Mouse (Mus musculus): Measurements from ENCODE around the gene Gfra1. TPM values are rescaled to one million over a fixed set of nuclear protein-coding genes. Genes with fewer than 3 reads are reported as not detected.

The Gfra1 gene
- polyA plus RNA-seq, 1 experiment from 2014 or later = 39.8 TPM

DNA sequence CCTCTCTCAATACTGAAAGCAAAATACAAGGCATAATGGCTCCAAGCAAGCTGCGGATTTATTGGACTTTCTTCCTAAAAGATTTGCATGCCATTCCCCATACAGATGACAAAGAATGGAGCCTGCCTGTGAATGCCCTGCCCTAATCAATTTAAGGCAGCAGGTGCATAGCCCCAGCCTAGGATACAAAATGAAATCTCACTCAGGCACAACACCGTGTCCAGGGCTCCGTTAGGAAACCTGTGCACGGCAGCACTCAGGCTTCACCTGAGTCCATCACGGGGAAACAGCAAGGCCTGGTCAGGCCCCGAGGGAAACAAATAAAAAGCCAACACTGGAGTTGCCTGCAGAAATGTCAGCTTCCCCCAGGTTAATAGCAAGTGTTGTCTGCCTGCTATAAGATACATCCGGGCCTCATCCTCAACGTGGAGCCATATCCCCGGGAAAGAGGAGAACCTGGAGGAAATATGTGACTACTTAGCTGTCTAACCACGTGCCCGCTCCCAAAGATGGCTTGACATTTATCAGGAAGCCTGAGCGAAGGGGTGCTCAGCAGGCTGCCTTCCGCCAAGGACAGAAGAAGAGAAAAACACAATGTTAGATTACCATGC, 102.3 kb downstream of the Gfra1 start:
- H3K4me1 ChIP-seq (replicated peaks) = peaks cover 33% of the 10 kb centered on the region
- ATAC-seq (ENCODE audit: low FRiP score, low read depth) = no peak
- no peaks in the 10 kb centered on the region for H3K27me3 ChIP-seq
- no peak overlapping the region for H3K4me2 ChIP-seq
- H3K27ac ChIP-seq (replicated peaks) = peak overlapping the region; percentile 74
- no peaks in the 10 kb centered on the region for H3K36me3 ChIP-seq
- no peaks in the 10 kb centered on the region for H3K9me3 ChIP-seq
- H3K4me3 ChIP-seq = no peak overlapping the region
- WGBS = 34% methylated on average over 13 of the region's 13 CpGs
- H3K9ac ChIP-seq = no peak overlapping the region

DNA sequence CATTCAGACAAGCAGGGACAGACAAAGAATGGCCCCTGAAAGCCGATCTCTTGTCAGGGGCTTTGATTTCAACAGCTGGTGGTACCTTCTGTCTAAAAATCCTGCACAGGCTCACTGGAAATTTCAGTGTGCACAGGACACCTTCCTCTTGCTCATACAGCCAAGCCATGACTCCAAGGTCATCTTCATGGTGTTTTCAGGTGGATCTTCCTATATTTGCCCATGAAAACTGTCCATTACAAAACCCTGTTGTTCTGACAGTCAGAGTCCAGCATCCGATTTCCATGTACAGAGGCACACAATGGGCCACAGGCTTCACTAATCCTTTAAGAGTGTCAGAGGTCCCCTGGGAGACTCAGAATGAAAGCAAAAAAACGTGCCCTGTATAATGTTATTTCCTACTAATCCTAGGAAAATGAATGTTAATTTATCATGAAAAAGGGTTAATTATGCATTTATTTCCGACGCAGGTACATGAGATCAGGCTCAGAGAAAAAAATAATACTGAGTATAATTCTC, 105.8 kb downstream of the Gfra1 start:
- Histone ChIP-seq H3K4me1 (replicated peaks) (peaks cover 39% of the 10 kb centered on the region), H3K4me3 (no peak overlapping the region), H3K9me3 (no peaks in the 10 kb centered on the region), H3K27me3 (no peaks in the 10 kb centered on the region), H3K27ac (replicated peaks) (peak overlapping the region; percentile 48; the same call in 1 of the 2 replicates), H3K4me2 (no peak overlapping the region), H3K36me3 (no peaks in the 10 kb centered on the region), H3K9ac (no peak overlapping the region)
- 19% methylated on average over 5 of the region's 5 CpGs for WGBS
- ATAC-seq (ENCODE audit: low FRiP score, low read depth) = no peak

DNA sequence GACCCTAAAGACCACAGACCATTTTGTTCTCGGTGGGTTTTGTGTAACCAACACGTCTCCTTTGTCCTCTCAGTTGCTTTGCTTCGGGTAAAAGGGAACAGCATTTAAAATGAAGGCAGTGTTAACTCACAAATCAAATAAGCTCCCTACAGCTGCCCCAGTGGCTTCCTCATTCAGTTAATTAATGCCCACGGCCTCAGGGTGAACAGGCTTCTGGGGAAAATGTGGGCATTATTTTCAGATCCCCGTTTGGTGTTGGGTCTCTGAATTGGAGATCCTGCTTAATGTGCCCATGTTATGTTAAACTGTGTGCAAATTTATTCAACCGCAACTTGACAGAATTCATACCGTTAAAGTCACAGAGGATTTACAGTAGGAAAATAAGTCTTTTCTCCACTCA, 110.6 kb downstream of the Gfra1 start:
- no peaks in the 10 kb centered on the region for H3K36me3 ChIP-seq
- WGBS = 30% methylated on average over 7 of the region's 7 CpGs
- ATAC-seq (ENCODE audit: low FRiP score, low read depth) = no peak
- H3K4me2 ChIP-seq = no peak overlapping the region
- H3K9ac ChIP-seq = no peak overlapping the region
- no peak overlapping the region for H3K27ac ChIP-seq (replicated peaks)
- no peaks in the 10 kb centered on the region for H3K9me3 ChIP-seq
- peaks cover 11% of the 10 kb centered on the region for H3K4me1 ChIP-seq (replicated peaks)
- no peaks in the 10 kb centered on the region for H3K27me3 ChIP-seq
- no peak overlapping the region for H3K4me3 ChIP-seq

DNA sequence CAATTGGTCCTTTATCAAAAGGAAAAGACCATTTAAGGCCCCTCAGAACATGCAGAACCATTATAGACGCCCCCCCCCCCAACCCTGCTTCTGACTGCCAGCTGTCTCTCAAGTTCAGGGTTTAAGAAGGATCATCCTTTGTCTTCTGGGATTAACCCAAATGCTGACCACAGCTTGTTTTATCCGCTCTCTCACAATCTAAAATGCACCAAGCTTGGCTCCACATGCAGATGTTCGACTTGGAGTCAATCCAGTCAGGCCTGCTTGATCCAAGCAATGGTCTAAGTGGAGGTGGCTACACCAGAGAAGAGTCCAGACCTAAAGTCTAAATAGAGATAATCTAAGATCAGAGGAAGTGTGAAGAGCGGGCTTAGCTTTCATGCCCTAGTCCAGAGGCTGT, 114.4 kb downstream of the Gfra1 start:
- no peaks in the 10 kb centered on the region for H3K36me3 ChIP-seq
- no peaks in the 10 kb centered on the region for H3K9me3 ChIP-seq
- no peak for ATAC-seq (ENCODE audit: low FRiP score, low read depth)
- no peak overlapping the region for H3K4me2 ChIP-seq
- H3K4me3 ChIP-seq = no peak overlapping the region
- 91% methylated on average over 4 of the region's 4 CpGs for WGBS
- H3K4me1 ChIP-seq (replicated peaks) = 0 out of 2 replicates have a peak, but pooled peaks cover 6% of the 10 kb centered on the region
- no peak overlapping the region for H3K27ac ChIP-seq (replicated peaks)
- no peaks in the 10 kb centered on the region for H3K27me3 ChIP-seq
- H3K9ac ChIP-seq = no peak overlapping the region

DNA sequence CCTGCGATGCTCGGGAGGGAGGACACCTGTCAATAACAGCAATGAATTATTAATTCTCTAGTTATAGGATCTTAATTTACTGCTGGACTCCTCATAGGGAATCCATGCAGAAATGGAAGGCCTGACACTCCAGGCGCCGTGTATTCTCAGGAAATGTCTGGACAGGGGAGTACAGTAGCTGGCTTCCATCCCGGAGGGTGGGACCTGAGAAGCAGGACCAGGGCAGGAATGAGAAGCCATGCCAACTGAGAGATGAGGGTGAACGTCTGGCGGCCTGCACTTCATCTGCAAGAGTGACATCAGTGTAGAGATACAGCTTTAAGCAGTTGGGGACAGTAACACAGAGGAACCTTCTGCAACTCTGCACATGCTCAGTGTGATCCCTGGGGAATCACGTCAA, 115.5 kb downstream of the Gfra1 start:
- Histone ChIP-seq H3K27me3 (no peaks in the 10 kb centered on the region), H3K4me3 (no peak overlapping the region), H3K4me1 (replicated peaks) (0 out of 2 replicates have a peak, but pooled peaks cover 2% of the 10 kb centered on the region), H3K27ac (replicated peaks) (no peak overlapping the region), H3K9ac (no peak overlapping the region), H3K36me3 (no peaks in the 10 kb centered on the region), H3K4me2 (no peak overlapping the region), H3K9me3 (no peaks in the 10 kb centered on the region)
- no peak for ATAC-seq (ENCODE audit: low FRiP score, low read depth)
- 63% methylated on average over 8 of the region's 8 CpGs for WGBS

DNA sequence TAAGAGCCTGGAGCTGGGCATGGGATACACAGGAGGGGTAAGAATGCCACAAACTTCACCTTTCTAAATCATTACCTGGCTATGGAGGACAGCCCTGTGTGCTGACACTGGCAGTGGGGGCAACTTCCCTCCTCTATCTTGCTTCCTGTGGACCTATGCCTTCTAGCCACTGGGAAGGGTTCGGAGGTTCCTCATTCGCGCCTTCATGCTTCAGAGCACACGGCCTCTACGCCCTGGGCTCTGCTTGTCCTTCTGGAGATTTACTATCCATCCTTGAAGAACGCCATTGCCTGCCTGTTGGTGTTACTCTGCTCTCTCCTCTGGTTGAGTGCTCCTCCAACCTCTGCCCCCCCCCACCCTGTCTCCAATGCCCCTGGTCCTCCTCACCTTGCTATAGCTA, 118.9 kb downstream of the Gfra1 start:
- H3K4me1 ChIP-seq (replicated peaks) = 0 out of 2 replicates have a peak, but pooled peaks cover 2% of the 10 kb centered on the region
- H3K4me2 ChIP-seq = no peak overlapping the region
- no peaks in the 10 kb centered on the region for H3K27me3 ChIP-seq
- H3K9me3 ChIP-seq = no peaks in the 10 kb centered on the region
- no peaks in the 10 kb centered on the region for H3K36me3 ChIP-seq
- no peak overlapping the region for H3K9ac ChIP-seq
- H3K4me3 ChIP-seq = no peak overlapping the region
- H3K27ac ChIP-seq (replicated peaks) = no peak overlapping the region
- WGBS = 81% methylated on average over 6 of the region's 6 CpGs
- ATAC-seq (ENCODE audit: low FRiP score, low read depth) = no peak

DNA sequence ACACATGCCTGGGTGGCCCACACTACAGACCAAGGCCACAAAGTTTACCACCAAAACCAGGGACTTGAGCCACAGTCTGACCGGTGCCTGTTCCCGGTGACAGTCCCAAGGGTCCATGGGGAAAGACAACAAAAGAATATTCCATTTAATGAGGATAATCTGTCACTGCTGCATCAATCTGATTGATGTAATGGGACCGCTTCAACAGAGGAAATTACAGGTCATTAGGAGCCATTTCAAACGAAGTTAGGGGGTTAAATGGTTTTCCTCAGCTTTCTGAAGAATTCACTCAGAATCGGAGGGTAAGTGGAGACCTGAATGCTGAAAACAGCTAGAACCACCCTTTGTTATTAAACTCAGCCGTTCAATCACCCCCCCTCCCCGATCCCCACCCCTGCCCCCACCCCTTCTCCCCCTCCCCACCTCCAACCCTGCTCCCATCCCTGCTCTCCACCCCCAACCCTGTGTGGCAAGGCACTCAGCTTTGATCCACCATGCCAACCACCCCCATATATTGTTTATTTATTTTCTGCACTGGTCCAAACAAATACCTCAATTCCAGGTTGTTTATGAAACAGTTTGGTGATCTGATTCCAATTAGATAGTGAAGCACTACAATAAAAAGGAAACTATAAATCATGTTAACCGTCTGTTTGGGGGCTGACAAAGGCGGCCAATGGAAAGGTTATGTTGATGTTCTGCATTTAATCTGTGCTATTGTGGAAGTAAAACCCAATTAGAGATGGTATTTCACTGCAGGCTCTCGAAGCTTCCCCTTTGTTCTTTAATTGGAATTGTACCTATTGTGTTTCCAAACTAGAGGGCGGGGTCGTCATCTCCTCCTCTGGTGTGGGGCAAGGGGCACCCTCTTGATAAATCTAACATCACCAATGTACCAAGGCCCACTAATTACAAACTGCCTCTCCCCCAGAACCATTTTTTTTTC, 119.9 kb downstream of the Gfra1 start:
- no peaks in the 10 kb centered on the region for H3K9me3 ChIP-seq
- no peaks in the 10 kb centered on the region for H3K36me3 ChIP-seq
- no peak for ATAC-seq (ENCODE audit: low FRiP score, low read depth)
- 28% methylated on average over 12 of the region's 12 CpGs for WGBS
- no peak overlapping the region for H3K4me3 ChIP-seq
- no peaks in the 10 kb centered on the region for H3K27me3 ChIP-seq
- H3K4me2 ChIP-seq = no peak overlapping the region
- no peak overlapping the region for H3K9ac ChIP-seq
- H3K27ac ChIP-seq (replicated peaks) = no peak overlapping the region
- 0 out of 2 replicates have a peak, but pooled peaks cover 2% of the 10 kb centered on the region for H3K4me1 ChIP-seq (replicated peaks)

DNA sequence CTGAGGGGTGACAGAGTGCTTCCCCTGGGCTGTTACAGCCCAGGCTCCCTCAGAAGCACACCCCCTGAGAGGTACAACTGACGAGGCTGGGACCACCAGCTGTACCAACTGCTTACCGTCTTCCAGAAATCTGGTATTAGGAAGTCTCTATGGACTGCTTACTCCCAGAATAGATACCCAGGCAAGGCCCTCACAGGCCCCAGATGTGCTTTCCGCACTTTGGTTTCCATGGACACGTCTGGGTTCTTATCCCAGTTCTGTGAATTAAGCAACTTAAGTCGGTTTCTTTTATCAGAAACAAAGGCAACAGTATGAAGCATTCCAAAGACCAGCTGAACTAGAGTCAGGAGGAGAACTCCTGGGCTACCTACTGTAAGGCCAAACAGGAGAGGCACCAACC, 126.4 kb downstream of the Gfra1 start:
- Histone ChIP-seq H3K4me1 (replicated peaks) (peaks cover 9% of the 10 kb centered on the region), H3K4me3 (no peak overlapping the region), H3K9ac (no peak overlapping the region), H3K9me3 (no peaks in the 10 kb centered on the region), H3K36me3 (no peaks in the 10 kb centered on the region), H3K4me2 (no peak overlapping the region), H3K27ac (replicated peaks) (no peak overlapping the region), H3K27me3 (no peaks in the 10 kb centered on the region)
- no peak for ATAC-seq (ENCODE audit: low FRiP score, low read depth)
- 38% methylated on average over 5 of the region's 5 CpGs for WGBS

DNA sequence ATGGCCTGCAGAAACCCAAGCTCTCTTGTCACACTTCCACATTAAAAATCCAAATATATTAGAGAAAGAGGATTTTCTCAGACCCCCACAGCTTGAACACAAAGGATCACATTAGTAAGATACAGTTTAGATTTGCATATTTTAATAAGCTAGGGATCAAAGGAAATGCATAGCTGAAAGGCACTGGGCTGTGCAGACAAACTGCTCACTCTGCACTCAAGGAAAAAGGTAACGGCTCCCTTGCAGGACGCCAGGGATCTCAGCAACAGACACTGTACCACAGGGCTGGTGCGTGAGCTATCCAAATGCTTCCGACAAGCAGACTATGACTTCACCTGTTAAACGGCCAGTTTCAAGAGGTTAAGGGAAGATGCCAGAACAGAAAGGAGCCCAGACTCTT, 127.7 kb downstream of the Gfra1 start:
- H3K9ac ChIP-seq = no peak overlapping the region
- H3K27me3 ChIP-seq = no peaks in the 10 kb centered on the region
- no peak overlapping the region for H3K4me2 ChIP-seq
- no peak overlapping the region for H3K4me3 ChIP-seq
- H3K4me1 ChIP-seq (replicated peaks) = peaks cover 9% of the 10 kb centered on the region
- no peaks in the 10 kb centered on the region for H3K9me3 ChIP-seq
- ATAC-seq (ENCODE audit: low FRiP score, low read depth) = no peak
- WGBS = 44% methylated on average over 5 of the region's 5 CpGs
- no peak overlapping the region for H3K27ac ChIP-seq (replicated peaks)
- H3K36me3 ChIP-seq = no peaks in the 10 kb centered on the region

DNA sequence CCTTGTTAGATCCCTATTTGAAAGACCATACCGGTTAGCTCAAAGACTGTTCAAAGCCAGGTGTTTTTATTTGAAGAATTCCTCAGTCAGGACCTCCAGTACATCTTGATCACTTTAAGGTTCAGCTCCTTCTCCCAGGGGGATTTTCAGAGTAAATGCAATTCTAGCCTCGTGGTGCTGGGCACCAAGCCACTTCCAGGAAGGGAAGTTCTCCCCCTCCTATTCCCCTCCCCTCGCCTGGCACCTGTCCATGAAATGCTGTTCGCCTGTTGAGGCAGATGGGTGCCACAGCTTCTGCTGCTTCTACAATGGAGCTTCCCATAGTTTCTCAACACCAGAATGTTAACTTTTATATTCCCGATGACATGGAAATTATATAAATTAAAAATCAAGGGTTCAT, 139.2 kb downstream of the Gfra1 start:
- Histone ChIP-seq H3K4me3 (no peak overlapping the region), H3K9me3 (no peaks in the 10 kb centered on the region), H3K4me1 (replicated peaks) (peaks cover 2% of the 10 kb centered on the region; the same call in 1 of the 2 replicates), H3K27me3 (no peaks in the 10 kb centered on the region), H3K9ac (no peak overlapping the region), H3K27ac (replicated peaks) (no peak overlapping the region), H3K4me2 (no peak overlapping the region), H3K36me3 (no peaks in the 10 kb centered on the region)
- 72% methylated on average over 5 of the region's 5 CpGs for WGBS
- ATAC-seq (ENCODE audit: low FRiP score, low read depth) = no peak

DNA sequence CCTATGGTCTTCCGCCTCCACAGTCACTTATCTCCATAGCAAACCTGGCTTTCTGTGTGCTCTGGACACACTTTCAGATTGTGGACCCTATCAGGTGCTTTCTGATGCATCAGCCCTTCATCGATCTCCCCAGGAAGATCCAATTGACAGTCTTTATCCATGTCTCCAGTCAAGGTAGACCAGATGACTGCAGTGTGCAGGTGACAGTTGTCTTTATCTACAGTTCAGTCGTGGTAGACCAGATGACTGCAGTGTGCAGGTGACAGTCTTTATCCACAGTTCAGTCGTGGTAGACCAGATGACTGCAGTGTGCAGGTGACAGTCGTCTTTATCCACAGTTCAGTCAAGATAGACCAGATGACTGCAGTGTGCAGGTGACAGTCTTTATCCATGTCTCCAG, 140.0 kb downstream of the Gfra1 start:
- H3K9ac ChIP-seq = no peak overlapping the region

DNA sequence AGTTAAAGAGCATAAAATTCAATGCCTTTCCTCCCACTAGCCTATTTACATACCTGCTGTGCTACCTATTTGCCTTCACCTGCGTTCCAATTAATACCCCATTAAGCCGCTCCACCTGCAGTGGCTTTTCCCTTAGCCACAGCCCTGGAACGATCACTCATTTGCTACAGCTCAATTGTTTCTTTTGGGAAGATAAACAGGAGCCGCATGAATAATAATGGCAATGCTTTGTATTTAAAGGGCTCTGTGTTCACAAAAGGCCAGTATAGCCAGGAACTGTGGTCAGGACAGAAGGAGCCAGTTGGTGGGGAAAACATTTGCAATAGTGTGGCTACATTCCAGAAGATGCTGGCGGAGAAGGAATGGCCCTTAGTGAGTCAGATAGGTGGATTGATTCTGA, 141.1 kb downstream of the Gfra1 start:
- H3K36me3 ChIP-seq = no peaks in the 10 kb centered on the region
- no peaks in the 10 kb centered on the region for H3K9me3 ChIP-seq
- no peak overlapping the region for H3K4me2 ChIP-seq
- no peaks in the 10 kb centered on the region for H3K27me3 ChIP-seq
- H3K9ac ChIP-seq = no peak overlapping the region
- H3K27ac ChIP-seq (replicated peaks) = no peak overlapping the region
- H3K4me3 ChIP-seq = no peak overlapping the region
- H3K4me1 ChIP-seq (replicated peaks) = peaks cover 19% of the 10 kb centered on the region
- 61% methylated on average over 5 of the region's 5 CpGs for WGBS
- no peak for ATAC-seq (ENCODE audit: low FRiP score, low read depth)

More for the DNA sequence above, 140.0 kb downstream of the Gfra1 start:
- H3K27me3 ChIP-seq = no peaks in the 10 kb centered on the region
- no peak for ATAC-seq (ENCODE audit: low FRiP score, low read depth)
- H3K36me3 ChIP-seq = no peaks in the 10 kb centered on the region
- 94% methylated on average over 5 of the region's 5 CpGs for WGBS
- no peak overlapping the region for H3K4me2 ChIP-seq
- H3K27ac ChIP-seq (replicated peaks) = no peak overlapping the region
- H3K9me3 ChIP-seq = no peaks in the 10 kb centered on the region
- H3K4me1 ChIP-seq (replicated peaks) = peaks cover 9% of the 10 kb centered on the region
- no peak overlapping the region for H3K4me3 ChIP-seq
